Mouse (Mus musculus) heart, postnatal 14 days (tissue): ENCODE data around the gene Rhbdd2. TPM values are rescaled to one million over a fixed set of nuclear protein-coding genes. Genes with fewer than 3 reads are reported as not detected.
"Not testable (repeated sequence)": the region's sequence is repeated elsewhere in the genome, so short reads cannot be mapped to it uniquely, and the experiment has no call there.

Source experiments
- DNase-seq, 2 experiments: peaks; one replicate each; pipeline ENCODE4 v3.0.0; 2021 to 2022
- intact Hi-C: fragments of 180-260 bp; cut with DNase I; formaldehyde crosslinking; loops from one replicate; pipeline ENCODE4 v1.15.1; 2025
- long read RNA-seq, 2 experiments: library from polyadenylated mRNA; stranded (forward); transcript quantifications; one replicate each; pipeline ENCODE4 v2.0.0; 2021
- total RNA-seq, 2 experiments: library from RNA; stranded (reverse); gene quantifications; 2 replicates each; pipeline ENCODE4 v1.2.3; 2021

Rhbdd2 gene
- total RNA-seq = 10 to 100 TPM; 13.8 to 16.9 TPM
- long read RNA-seq, experiment 1, full-length matches to known transcripts = 23 of 27 reads
- long read RNA-seq, experiment 1, partial matches to known transcripts = 1 of 27 reads
- long read RNA-seq, experiment 1, other reads (novel, unspliced or antisense) = 3 of 27 reads
- long read RNA-seq, experiment 2, full-length matches to known transcripts = 30 of 32 reads
- long read RNA-seq, experiment 2, partial matches to known transcripts = 1 of 32 reads
- long read RNA-seq, experiment 2, other reads (novel, unspliced or antisense) = 1 of 32 reads

- intact Hi-C loops = loop anchor here (5.0 kb wide), 3 partner anchors 55 to 130 kb away; no protein-coding TSS in a partner anchor
- peak; percentile 97 to 98 for DNase-seq
Observed at GRCm38 (mm10) chr5:135632117-135632796, at the start of gene Rhbdd2. Rhbdd2 (plus strand) TSS chr5:135632618.

- DNase-seq = no peak
- intact Hi-C loops = no loop called here
Observed at GRCm38 (mm10) chr5:135585691-135586090, 46.7 kb upstream of the Rhbdd2 start.

- intact Hi-C loops = no loop called here
- no peak for DNase-seq
Observed at GRCm38 (mm10) chr5:135587764-135588163, 44.7 kb upstream of the Rhbdd2 start.

GRCm38 (mm10) chr5:135589996-135590784 is 42.2 kb upstream of the Rhbdd2 start:
- DNase-seq = no peak
- intact Hi-C loops = no loop called here

- DNase-seq, intact Hi-C loops: not testable (repeated sequence)
Observed at GRCm38 (mm10) chr5:135604643-135605042, 27.8 kb upstream of the Rhbdd2 start.

- intact Hi-C loops, DNase-seq: not testable (repeated sequence)
Observed at GRCm38 (mm10) chr5:135606717-135607116, 25.7 kb upstream of the Rhbdd2 start.

GRCm38 (mm10) chr5:135607581-135607980 is 24.8 kb upstream of the Rhbdd2 start:
- intact Hi-C loops = no loop called here
- DNase-seq = no peak

GRCm38 (mm10) chr5:135609794-135610193 is 22.6 kb upstream of the Rhbdd2 start:
- DNase-seq = no peak
- intact Hi-C loops = loop anchor here (5.0 kb wide), 1 partner anchor 57 kb away; no protein-coding TSS in a partner anchor

- intact Hi-C loops = loop anchor here (5.0 kb wide), 1 partner anchor 217 kb away; no protein-coding TSS in a partner anchor
Observed at GRCm38 (mm10) chr5:135619741-135620140, 12.7 kb upstream of the Rhbdd2 start.

GRCm38 (mm10) chr5:135620526-135620925 is 11.9 kb upstream of the Rhbdd2 start:
- no peak for DNase-seq
- intact Hi-C loops = no loop called here

More at GRCm38 (mm10) chr5:135619741-135620140, 12.7 kb upstream of the Rhbdd2 start:
- not testable (repeated sequence) for DNase-seq

- intact Hi-C loops = no loop called here
Observed at GRCm38 (mm10) chr5:135621725-135622124, 10.7 kb upstream of the Rhbdd2 start.

GRCm38 (mm10) chr5:135623006-135623563 is 9.3 kb upstream of the Rhbdd2 start:
- intact Hi-C loops = no loop called here
- DNase-seq = no peak

More at GRCm38 (mm10) chr5:135621725-135622124, 10.7 kb upstream of the Rhbdd2 start:
- DNase-seq = no peak

GRCm38 (mm10) chr5:135628916-135629315 is 3.5 kb upstream of the Rhbdd2 start:
- intact Hi-C loops = no loop called here
- no peak for DNase-seq

GRCm38 (mm10) chr5:135629401-135629800 is 3.0 kb upstream of the Rhbdd2 start:
- intact Hi-C loops = no loop called here
- no peak for DNase-seq

- DNase-seq = peak; percentile 59 to 78
- intact Hi-C loops = loop anchor here (5.0 kb wide), 3 partner anchors 57 to 132 kb away; no protein-coding TSS in a partner anchor
Observed at GRCm38 (mm10) chr5:135630598-135630997, 1.8 kb upstream of the Rhbdd2 start.

GRCm38 (mm10) chr5:135632797-135633144 is 353 bp downstream of the Rhbdd2 start:
- intact Hi-C loops = loop anchor here (5.0 kb wide), 3 partner anchors 55 to 130 kb away; no protein-coding TSS in a partner anchor
- DNase-seq = no peak

GRCm38 (mm10) chr5:135639760-135640458 is 7.5 kb downstream of the Rhbdd2 start:
- intact Hi-C loops = no loop called here

GRCm38 (mm10) chr5:135640459-135640789 is 8.0 kb downstream of the Rhbdd2 start:
- DNase-seq = no peak
- intact Hi-C loops = no loop called here

More at GRCm38 (mm10) chr5:135639760-135640458, 7.5 kb downstream of the Rhbdd2 start:
- DNase-seq = no peak

- intact Hi-C loops = no loop called here
- no peak for DNase-seq
Observed at GRCm38 (mm10) chr5:135641028-135641427, 8.6 kb downstream of the Rhbdd2 start.
